In genomic region chr10:109488000-109488399, GRCm38 (mm10) we compare ENCODE assay signal across 14 mouse cellular contexts.
"Had no signal": no experiment of that assay in that cellular context is flagged by ENCODE, and none has a peak within 500 bp of the region (broad histone marks: within the 10 kb centered on the region; RNA-seq: fewer than 3 reads in every experiment).

No protein-coding gene starts in this region.

- H3K27ac ChIP-seq: limb, embryonic 15.5 days; liver, embryonic 12.5 days; midbrain, embryonic 10.5 days; neural tube, embryonic 15.5 days had no signal

- H3K4me2 ChIP-seq: limb, embryonic 15.5 days; liver, embryonic 12.5 days; lung, embryonic 14.5 days; neural tube, embryonic 15.5 days had no signal

- H3K4me1 ChIP-seq: limb, embryonic 15.5 days; liver, embryonic 12.5 days; midbrain, embryonic 10.5 days; neural tube, embryonic 15.5 days had no signal

- DNase-seq: kidney, adult 8-10 months; kidney, postnatal 36 days; lung, embryonic 14.5 days; lung, postnatal 10 days; lung, postnatal 4 days; midbrain, embryonic 14.5 days; spleen, adult 18-20 months; thymus, postnatal 36 days had no signal

- H3K4me3 ChIP-seq: limb, embryonic 15.5 days; liver, embryonic 12.5 days; midbrain, embryonic 10.5 days; myocyte; neural tube, embryonic 15.5 days had no signal

- H3K36me3 ChIP-seq: limb, embryonic 15.5 days; liver, embryonic 12.5 days; midbrain, embryonic 10.5 days; neural tube, embryonic 15.5 days had no signal

- H3K27me3 ChIP-seq: limb, embryonic 15.5 days; liver, embryonic 12.5 days; neural tube, embryonic 15.5 days had no signal

- H3K9ac ChIP-seq: limb, embryonic 15.5 days; liver, embryonic 12.5 days; lung, embryonic 14.5 days; neural tube, embryonic 15.5 days had no signal

- ATAC-seq: intestine, postnatal 0 days; liver, embryonic 12.5 days had no signal

- H3K9me3 ChIP-seq: limb, embryonic 15.5 days; liver, embryonic 12.5 days; midbrain, embryonic 10.5 days; neural tube, embryonic 15.5 days had no signal
